Mouse (Mus musculus) spleen, embryonic (tissue): ENCODE data around the gene Gm5072.
"Not testable (repeated sequence)": the region's sequence is repeated elsewhere in the genome, so short reads cannot be mapped to it uniquely, and the experiment has no call there.

ENCODE experiments used
- CTCF ChIA-PET: fragments of 350-600 bp; sonication (Branson Sonifier 250); formaldehyde crosslinking; loops from one replicate; lab custom pipeline; 2022; lab: Charles Lee

Gm5072 gene

DNA sequence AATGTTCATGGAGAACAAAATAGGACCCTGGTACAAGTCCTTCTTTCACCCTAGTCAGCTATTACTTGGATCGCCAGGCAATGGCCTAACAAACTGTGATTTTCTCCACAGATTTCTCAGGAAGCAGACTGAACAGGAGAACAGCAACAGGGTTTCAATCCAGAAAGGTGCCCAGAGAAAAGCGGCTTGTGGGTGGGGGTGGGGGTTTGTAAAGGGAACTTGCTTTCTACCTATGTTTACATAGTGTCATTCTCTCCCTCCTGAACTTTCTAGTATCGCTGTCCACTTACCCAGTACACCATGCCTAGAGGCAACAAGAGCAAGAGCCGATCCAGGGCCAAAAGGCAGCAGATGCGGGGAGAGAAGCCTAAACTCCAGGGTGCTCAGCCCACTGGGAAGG, at the start of gene Gm5072:
Gm5072 (plus strand) TSS at position 301 of the 400 bp plus-strand sequence.
- CTCF ChIA-PET, result not testable (repeated sequence)
